Mouse (Mus musculus) cortical plate, adult 2 months (tissue): Measurements from ENCODE around the gene Edem2. TPM values are rescaled to one million over a fixed set of nuclear protein-coding genes. Genes with fewer than 3 reads are reported as not detected.

Experiments used
- H3K27ac ChIP-seq: fragments of 200-500 bp; 2 replicates; pipeline ENCODE4 v1.5.1; 2012; ENCODE audit warnings: low read length, control low read depth, inconsistent platforms; ENCODE audit not compliant: insufficient read depth
- H3K4me1 ChIP-seq: fragments of 200-500 bp; 2 replicates; pipeline ENCODE4 v1.6.1; 2011; ENCODE audit warnings: low read length; ENCODE audit not compliant: control insufficient read depth, insufficient read depth
- H3K4me3 ChIP-seq: fragments of 200-500 bp; 2 replicates; pipeline ENCODE4 v1.5.1; 2011; ENCODE audit warnings: mild to moderate bottlenecking, low read length, control low read depth; ENCODE audit not compliant: insufficient read depth
- CTCF ChIP-seq: fragments of 200-500 bp; IDR thresholded peaks from 2 replicates; pipeline ENCODE4 v1.5.1; 2011; ENCODE audit warnings: mild to moderate bottlenecking, control low read depth, low read length; ENCODE audit not compliant: insufficient read depth; ENCODE audit errors: extremely low read depth
- POLR2A ChIP-seq: fragments of 200-500 bp; IDR thresholded peaks from 2 replicates; pipeline ENCODE4 v1.6.1; 2011; ENCODE audit warnings: mild to moderate bottlenecking, low read length, control low read depth; ENCODE audit not compliant: insufficient read depth; ENCODE audit errors: extremely low read depth
- polyA plus RNA-seq: library from polyadenylated mRNA; depleted of rRNA; stranded (reverse); fragments of >200 nt; gene quantifications from 2 replicates; pipeline ENCODE4 v1.2.3, GENCODE M21; 2012; rRNA removed

The Edem2 gene
- polyA plus RNA-seq, 1 experiment = 39.7 TPM

DNA sequence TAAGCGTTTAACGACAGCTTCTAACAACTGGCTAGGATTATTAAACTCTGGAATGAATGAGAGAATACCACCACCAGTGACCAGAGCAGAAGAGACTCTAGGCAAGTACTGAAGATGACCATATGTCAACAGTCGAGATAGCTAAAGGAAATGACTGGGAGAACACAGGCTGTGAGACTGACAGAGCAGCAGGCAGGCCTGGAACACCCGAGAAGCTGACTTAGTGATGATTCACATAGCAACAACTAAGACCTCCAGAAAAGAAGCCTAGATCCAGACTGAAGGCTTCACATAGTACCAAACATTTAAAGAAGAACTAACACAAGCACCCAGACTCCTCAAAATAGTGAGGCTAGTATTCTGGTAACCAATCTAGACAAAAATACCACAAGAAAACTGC lies 54.2 kb downstream of the Edem2 start:
- TF ChIP-seq CTCF = no peak
- TF ChIP-seq POLR2A = no peak
- H3K4me3 ChIP-seq = no peak overlapping the region
- H3K4me1 ChIP-seq = peaks cover 4% of the 10 kb centered on the region; the same call in 1 of the 2 replicates
- H3K27ac ChIP-seq = no peak overlapping the region

DNA sequence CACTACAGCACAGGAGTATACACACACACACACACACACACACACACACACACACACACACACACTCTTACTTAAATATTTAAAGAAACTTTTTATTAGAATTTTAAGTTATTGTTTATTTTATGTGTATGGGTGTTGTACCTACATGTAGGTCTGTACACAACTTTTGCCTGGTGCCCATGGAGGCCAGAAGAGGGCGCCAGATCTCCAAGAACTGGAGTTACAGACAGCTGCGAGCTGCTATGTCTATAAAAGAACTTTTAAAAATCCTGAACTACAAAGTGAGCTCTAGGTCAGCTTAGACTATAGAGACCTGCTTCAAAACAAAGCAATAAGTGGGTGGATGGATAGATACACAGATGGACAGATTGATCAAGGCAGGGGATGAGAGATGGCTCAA lies 55.7 kb downstream of the Edem2 start:
- TF ChIP-seq POLR2A (no peak), CTCF (peak; percentile 58)
- Histone ChIP-seq H3K4me3 (no peak overlapping the region), H3K4me1 (no peaks in the 10 kb centered on the region), H3K27ac (no peak overlapping the region)

DNA sequence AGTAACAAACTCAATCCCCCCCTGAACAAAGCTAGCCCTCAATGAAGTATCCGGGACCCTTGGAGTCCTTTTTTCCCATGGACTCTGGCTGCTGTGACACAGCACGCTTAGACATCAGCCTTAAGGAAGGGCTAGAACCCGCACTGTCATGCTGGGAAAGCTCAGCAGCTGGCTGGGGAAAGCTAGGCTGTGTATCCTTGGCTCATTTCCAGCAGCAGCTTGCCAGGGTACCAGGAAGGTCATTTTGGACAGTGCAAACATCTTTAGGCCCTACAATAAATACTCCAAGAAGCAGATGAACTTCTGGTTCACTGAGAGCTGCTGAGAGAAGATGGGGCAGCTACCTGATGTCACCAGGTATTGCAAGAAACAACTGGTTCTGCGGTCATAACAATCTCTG lies 58.0 kb downstream of the Edem2 start:
- H3K4me1 ChIP-seq = no peaks in the 10 kb centered on the region
- H3K4me3 ChIP-seq = no peak overlapping the region
- no peak for TF ChIP-seq CTCF
- no peak for TF ChIP-seq POLR2A
- no peak overlapping the region for H3K27ac ChIP-seq

DNA sequence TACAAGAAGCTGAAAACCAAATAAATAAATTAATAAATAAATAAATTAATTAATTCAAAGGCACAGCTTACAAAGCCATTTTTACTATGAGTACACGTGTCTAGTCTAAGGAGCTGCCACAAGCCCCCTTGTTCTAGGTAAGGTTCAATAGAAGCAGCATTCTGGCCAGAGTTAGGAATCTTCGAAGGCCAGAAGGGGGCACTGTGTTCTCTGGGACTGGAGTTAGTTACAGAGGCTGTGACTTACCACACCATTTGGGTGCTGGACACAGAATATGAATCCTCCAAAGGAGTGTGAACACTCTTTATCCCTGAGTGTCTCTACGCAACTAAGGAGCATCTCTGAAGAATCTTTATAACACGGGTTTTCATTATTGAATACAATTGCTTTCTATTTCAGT lies 60.8 kb downstream of the Edem2 start:
- Histone ChIP-seq H3K4me3 (no peak overlapping the region), H3K4me1 (no peaks in the 10 kb centered on the region; the same call in 1 of the 2 replicates), H3K27ac (no peak overlapping the region)
- no peak for TF ChIP-seq POLR2A
- TF ChIP-seq CTCF = peak; percentile 29; the same call in 1 of the 2 replicates

DNA sequence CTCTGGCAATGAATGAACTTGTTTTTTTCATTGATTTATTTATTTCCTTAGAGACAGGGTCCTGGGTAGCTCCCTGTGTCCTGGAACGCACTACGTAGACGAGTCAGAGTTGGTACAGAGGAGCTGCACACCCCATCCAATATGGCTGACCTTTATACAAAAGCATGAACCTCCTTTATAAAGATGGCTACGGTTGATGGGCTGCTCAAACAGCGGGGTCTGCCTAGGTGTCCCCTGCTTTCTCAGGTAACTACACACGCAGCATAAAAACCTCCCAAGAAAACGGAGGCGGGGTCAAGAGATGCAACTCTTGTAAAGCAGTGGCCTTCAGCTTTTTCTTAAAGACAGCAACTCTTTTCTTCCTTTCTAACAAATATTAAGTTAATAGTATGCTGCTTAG lies 61.4 kb downstream of the Edem2 start:
- H3K4me1 ChIP-seq = no peaks in the 10 kb centered on the region; the same call in 1 of the 2 replicates
- TF ChIP-seq POLR2A = no peak
- TF ChIP-seq CTCF = no peak
- no peak overlapping the region for H3K27ac ChIP-seq
- no peak overlapping the region for H3K4me3 ChIP-seq

DNA sequence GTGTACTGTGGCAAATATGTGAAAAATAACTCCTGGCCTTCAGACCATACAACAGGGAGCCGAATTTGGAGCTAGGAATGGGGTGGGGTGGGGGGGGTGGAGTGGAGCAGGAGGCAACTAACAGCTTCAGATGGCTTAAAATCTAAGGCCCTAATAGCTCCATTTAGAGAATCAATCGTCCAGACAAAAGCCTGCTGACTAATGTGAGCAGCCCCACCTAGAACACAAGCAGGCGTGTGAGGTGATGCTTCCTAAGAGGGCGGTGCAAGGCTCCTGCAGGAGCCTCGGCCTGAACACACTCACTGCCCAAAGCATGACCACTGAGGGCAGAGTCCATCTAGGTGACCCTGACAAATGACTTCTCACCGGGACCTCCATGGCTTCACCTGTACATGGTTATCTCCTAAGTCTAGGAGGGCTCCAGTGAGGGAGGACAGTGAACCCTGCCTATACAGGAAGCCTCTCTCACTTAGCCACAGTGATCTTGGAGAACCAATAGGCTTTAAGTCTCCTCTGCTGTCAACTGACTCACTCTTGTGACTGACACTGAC lies 65.3 kb downstream of the Edem2 start:
- no peak overlapping the region for H3K27ac ChIP-seq
- H3K4me3 ChIP-seq = no peak overlapping the region
- TF ChIP-seq CTCF = no peak
- no peak for TF ChIP-seq POLR2A
- no peaks in the 10 kb centered on the region; the same call in 1 of the 2 replicates for H3K4me1 ChIP-seq

DNA sequence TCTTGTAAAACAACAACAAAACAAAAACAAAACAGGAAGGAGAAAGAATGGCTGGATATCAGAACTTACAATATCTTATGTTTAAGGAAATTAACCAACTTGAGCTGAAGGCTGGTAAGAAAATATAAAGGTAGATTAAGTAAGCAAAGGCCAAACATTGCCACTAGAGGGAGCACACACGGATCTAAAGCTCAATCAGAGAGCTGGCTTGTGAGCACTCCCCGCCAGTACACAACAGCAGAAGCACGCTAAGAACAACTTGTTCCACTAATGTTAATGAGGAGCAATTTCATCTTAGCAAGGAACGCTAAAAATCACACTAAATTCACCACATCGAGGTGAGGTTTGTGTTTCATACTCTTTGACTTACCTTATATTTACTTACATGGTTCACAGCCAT lies 66.2 kb downstream of the Edem2 start:
- H3K4me3 ChIP-seq = no peak overlapping the region
- TF ChIP-seq POLR2A (no peak), CTCF (peak; percentile 68)
- no peak overlapping the region for H3K27ac ChIP-seq
- no peaks in the 10 kb centered on the region; the same call in 1 of the 2 replicates for H3K4me1 ChIP-seq

DNA sequence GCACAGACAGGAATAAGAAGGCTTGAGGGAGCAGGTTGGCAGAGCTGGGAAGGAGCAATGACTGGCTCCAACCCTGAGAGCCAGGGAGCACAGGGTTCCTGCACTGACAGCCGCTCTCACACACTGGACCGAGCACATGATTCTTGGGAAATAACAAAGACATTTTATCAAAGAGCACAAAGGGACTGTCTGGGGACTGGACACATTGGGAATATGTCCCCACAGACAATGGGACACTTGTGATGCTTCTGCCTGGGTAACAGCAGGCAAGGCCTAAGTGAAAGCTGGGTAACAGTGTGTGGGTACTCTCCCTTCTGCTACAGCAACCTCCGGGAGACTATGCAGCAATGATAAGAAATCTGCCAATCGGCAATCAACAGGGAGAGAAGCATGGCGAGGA lies 66.9 kb downstream of the Edem2 start:
- Histone ChIP-seq H3K4me1 (no peaks in the 10 kb centered on the region; the same call in 1 of the 2 replicates), H3K4me3 (no peak overlapping the region), H3K27ac (peak overlapping the region; percentile 45)
- TF ChIP-seq CTCF (no peak), POLR2A (no peak)

DNA sequence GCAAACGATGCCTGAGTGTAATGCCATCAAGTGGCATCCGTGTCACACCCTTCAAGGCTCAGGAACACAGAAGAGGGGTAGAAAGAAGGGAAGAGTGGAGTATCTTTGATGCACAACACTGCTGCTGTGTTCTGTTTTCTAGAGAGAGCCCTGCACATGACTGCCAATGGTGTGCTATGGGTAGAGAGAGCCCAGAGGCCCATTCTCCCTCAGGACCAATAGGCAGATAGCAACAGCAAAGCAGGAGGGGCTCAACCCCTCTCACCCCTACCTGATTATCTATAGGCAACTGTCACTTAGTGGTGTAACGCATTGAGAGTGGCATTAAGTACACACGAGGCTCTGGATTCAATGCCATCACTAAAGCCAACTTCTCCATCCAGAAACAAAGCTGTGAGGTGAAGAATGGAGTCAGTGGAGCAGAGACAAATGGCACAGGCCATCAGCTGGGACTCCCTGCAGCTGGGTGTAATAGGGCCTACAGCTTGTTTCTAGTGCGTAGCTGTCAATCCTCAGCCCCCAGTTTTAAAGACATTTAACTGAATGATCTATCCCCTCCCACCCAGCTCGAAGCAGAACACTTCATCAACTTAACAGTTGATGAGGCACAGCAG lies 73.4 kb downstream of the Edem2 start:
- no peak for TF ChIP-seq CTCF
- TF ChIP-seq POLR2A = no peak
- Histone ChIP-seq H3K4me3 (no peak overlapping the region), H3K4me1 (no peaks in the 10 kb centered on the region), H3K27ac (no peak overlapping the region)

DNA sequence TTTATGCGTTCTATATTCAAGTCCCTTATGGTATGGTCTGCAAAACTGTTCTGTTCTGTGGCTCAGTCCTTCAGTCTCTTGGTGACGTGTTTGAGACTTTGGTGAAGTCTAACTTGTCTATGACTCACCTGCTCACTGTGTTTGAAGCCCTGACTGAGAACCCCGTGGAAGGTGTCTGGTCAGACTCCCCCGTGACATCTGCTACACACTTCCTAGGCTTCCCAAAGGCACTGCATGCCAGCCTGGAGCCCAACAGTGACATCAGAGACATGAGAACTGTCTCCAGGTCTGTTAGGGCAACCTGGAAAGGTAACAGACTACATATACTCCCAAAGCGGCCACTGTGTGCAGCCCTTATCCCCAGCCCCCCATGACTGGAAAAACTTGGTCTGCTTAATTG lies 76.7 kb downstream of the Edem2 start:
- TF ChIP-seq POLR2A = no peak
- no peak for TF ChIP-seq CTCF
- H3K27ac ChIP-seq = no peak overlapping the region
- no peaks in the 10 kb centered on the region for H3K4me1 ChIP-seq
- no peak overlapping the region for H3K4me3 ChIP-seq

Other genes starting within 250 kb of the Edem2 start
- 77.3 and 77.7 TPM in 2 replicates for gene Acss2, start 211.5 kb downstream of the Edem2 start, polyA plus RNA-seq
- 261 and 264 TPM in 2 replicates for gene Ggt7, start 211.2 kb downstream of the Edem2 start, polyA plus RNA-seq
- gene Gss, start 136.7 kb downstream of the Edem2 start, polyA plus RNA-seq = 17.2 and 18.4 TPM in 2 replicates
- 10.5 and 13.8 TPM in 2 replicates for gene Myh7b, start 118.3 kb downstream of the Edem2 start, polyA plus RNA-seq
- 158 and 163 TPM in 2 replicates for gene Trpc4ap, start 37.1 kb downstream of the Edem2 start, polyA plus RNA-seq
- not detected in 2 replicates for gene Gm17581, start 6.4 kb upstream of the Edem2 start, polyA plus RNA-seq
- gene Procr, start 21.6 kb upstream of the Edem2 start, polyA plus RNA-seq = 0.95 and 1.1 TPM in 2 replicates
- gene Mmp24, start 45.9 kb upstream of the Edem2 start, polyA plus RNA-seq = 33.8 and 34.2 TPM in 2 replicates
- gene BC029722, start 90.0 kb upstream of the Edem2 start, polyA plus RNA-seq = 90.6 and 93.4 TPM in 2 replicates
- 69.2 and 71.0 TPM in 2 replicates for gene Eif6, start 97.5 kb upstream of the Edem2 start, polyA plus RNA-seq
- not detected in 2 replicates for gene Fam83c, start 105.4 kb upstream of the Edem2 start, polyA plus RNA-seq
- 54.9 and 60.4 TPM in 2 replicates for gene Uqcc1, start 200.8 kb upstream of the Edem2 start, polyA plus RNA-seq
- not detected in 2 replicates for gene Gm15557, start 211.3 kb upstream of the Edem2 start, polyA plus RNA-seq
- 0.17 and 0.36 TPM in 2 replicates for gene Gdf5, start 215.9 kb upstream of the Edem2 start, polyA plus RNA-seq
- gene Cep250, start 227.0 kb upstream of the Edem2 start, polyA plus RNA-seq = 15.9 and 16.8 TPM in 2 replicates